Mouse (Mus musculus) cerebellum, adult 2 months (tissue): ENCODE measurements around the gene 1700030K09Rik.

ENCODE experiments used
- CTCF ChIP-seq: fragments of 200-500 bp; IDR thresholded peaks from 2 replicates; pipeline ENCODE4 v1.5.1; 2011; ENCODE audit warnings: low read depth, mild to moderate bottlenecking, control low read depth, low read length, moderate library complexity, borderline replicate concordance; ENCODE audit not compliant: insufficient read depth
- POLR2A ChIP-seq: fragments of 200-500 bp; IDR thresholded peaks from 2 replicates; pipeline ENCODE4 v1.6.1; 2011; ENCODE audit warnings: low read length, control low read depth, borderline replicate concordance; ENCODE audit not compliant: insufficient read depth

DNA sequence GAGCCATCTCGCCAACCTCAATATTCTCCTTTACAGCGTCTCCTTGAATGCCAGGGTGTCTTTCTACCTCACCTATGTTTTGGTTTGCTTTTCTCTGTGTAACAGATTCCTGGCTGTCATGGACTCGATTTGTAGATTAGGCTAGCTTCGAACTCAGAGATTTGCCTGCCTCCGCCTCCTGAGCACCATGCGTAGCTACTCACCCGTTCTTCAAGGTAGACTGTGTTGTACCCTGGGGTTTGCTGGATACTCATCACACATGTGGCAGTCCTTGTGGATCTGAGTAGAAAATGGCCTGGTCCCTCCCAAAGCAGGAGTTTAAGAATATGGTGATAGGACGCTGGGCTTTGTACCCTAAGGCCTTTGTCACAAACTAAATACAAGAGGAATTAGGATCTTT lies 49.7 kb downstream of the 1700030K09Rik start:
- TF ChIP-seq CTCF (no peak), POLR2A (no peak)
